Mouse (Mus musculus) ovary, adult 18-20 months (tissue): ENCODE results near the gene Tpm1.

ENCODE experiments used
- DNase-seq: peaks from one replicate; pipeline ENCODE4 v3.0.0; 2022; ENCODE audit warnings: low spot score, mixed read lengths

Gene Tpm1

DNA sequence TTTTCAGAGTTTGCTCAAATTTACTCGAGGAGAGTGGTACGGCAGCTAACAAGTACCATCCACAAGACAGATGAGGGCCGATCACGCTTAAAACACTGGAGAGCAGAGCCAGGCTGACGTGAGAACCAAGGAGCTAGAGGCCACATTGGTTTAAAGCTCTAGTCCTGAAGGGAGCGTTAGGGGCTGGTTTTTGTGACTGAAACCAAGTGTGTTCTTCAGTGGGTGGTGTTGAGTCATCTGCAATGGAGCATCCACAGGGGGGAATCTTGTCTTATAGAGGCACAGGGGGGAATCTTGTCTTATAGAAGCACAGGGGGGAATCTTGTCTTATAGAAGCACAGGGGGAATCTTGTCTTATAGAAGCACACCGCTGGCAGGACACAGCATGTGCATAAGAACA, 22.3 kb downstream of the Tpm1 start:
- DNase-seq, result no peak

DNA sequence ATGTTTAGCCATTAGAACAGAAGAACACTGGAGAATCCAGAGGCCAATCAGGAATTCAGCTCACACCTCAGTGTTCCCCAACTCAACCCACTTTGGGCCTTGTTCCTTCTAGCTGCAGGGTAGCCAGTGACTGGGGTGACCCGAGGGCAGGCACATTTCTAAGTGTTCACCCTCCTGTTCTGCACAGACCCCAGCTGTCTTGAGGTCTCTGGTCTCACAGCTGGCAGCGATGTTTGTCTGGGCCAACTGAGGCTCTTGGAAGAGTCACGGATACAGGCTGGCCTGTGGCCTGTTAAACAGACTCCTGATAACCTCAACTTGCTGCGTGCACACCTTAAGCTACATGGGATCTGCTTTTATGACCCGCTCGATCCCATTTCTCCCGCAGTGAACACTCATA, 23.1 kb downstream of the Tpm1 start:
- no peak for DNase-seq

DNA sequence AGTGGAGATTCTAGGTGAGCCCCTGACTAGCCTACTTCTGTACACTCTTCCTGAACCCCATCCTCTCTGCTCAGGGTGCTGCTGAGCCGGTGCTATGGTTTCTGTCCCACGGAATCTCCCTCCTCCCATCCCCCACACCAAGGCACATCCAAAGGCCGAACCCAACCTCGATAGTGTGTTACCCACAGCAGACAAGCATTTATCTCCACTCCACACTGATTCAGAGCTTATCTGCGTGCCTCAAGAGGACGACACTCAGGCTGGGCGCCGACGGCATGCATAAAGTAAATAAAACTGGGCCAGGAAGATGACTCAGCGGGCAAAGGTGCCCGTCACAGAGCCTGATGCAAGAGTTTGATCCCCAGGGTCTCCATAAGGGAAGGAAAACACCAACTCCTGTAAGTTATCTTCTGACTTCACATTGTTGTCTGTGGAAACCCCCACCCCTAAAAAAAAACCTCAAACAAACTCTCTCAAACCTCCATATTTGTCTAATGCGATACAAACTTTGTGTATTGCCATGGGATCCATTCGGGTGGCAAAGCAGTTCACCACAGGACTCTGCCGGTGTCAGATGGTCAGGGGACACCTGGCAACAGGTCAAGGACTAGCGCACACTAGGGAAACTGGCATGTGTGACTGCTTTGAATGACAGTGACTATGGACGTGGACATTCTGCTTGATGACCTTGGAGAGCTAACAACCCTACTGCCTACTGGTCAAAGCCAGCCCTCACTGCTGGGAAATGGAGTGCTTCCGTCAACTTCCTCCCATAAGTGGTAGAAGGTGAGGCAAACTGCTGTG, 24.1 kb downstream of the Tpm1 start:
- peak; percentile 65 for DNase-seq

GRCm38 (mm10) chr9:67023371-67023770, 25.8 kb downstream of the Tpm1 start:
- no peak for DNase-seq

DNA sequence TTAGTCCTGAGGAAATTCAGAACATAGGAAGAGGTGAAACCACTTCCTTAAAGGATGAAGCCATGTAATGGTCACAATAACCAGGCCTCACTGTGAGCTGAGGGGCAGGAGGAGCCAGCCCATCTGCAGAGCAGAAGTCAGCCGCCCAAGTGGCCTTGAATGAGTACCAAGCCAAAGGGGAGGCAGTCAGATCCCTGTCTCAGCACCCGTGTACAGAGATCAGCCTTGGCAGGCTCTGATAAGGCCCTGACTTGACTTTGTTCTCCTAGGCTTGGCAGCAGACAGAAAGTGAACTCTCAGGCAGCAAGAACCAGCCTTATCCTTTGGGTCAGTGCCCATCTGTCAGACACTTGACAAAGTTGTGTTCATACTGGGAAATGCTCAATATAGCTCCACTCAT, 29.1 kb downstream of the Tpm1 start:
- peak; percentile 89 for DNase-seq

DNA sequence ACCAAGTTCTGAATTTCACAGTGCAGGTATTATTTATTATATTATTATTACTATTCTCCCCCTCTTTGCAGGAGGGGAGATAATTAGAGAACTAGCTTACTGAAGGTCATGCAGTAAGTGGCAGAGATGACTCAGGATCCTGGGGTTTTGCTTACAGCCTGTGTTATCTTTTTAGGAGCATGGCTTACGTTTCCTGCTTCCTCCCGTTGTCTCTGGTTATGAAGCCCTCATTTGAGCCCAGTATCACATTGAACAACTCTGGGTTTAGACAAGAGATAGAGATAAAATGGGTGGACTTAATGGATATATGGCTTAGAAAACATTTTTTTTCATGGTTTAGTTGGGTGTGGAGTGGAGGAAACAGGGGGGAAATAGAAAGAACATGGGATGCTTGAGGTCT, 35.7 kb downstream of the Tpm1 start:
- DNase-seq, result no peak

DNA sequence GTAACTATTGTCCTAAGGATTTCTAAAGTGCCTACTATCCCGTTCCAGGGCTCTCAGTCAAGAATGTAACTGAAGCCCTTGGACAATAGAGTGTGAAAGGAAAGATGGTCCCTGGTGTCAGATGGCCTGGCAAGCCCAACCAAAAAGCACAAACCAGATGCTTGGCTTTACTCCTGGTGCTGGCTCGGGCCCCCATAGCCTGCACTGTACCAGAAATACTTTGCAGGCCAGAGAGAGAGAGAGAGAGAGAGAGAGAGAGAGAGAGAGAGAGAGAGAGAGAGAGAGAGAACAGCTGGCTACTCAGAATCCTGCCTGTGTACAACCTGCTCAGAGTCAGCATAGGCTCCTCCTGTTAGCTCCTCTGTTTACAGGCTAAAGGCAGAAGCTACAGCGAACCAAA, 36.7 kb downstream of the Tpm1 start:
- no peak for DNase-seq

GRCm38 (mm10) chr9:67011483-67011882, 37.7 kb downstream of the Tpm1 start:
- DNase-seq, result no peak

- DNase-seq, result no peak
Observed at GRCm38 (mm10) chr9:67008781-67009180, 40.4 kb downstream of the Tpm1 start.

- DNase-seq, result no peak
Observed at GRCm38 (mm10) chr9:67006376-67006775, 42.8 kb downstream of the Tpm1 start.

- no peak for DNase-seq
Observed at GRCm38 (mm10) chr9:67005161-67005742, 44.0 kb downstream of the Tpm1 start.

DNA sequence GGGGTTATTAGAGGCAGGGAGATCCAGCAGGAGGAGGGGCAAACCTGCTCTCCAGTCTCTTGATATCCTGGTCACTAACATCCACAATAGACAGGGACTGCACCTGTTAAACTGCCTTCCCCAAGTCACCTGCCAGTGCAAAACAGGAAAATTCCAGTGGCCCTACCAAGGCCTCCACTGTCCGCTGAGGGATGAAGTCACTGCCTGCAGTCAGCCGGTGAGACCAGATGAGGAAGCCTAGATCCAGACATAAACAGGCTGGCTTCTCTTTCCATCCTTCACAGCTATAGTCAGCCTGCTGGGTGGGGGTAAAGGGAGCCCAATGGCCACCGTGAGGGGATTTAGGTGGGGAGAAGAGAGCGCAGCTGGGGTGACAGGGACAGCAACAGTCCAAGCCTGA, 45.5 kb downstream of the Tpm1 start:
- no peak for DNase-seq

GRCm38 (mm10) chr9:67003156-67003555, 46.0 kb downstream of the Tpm1 start:
- DNase-seq, result no peak

- no peak for DNase-seq
Observed at GRCm38 (mm10) chr9:67001506-67001905, 47.7 kb downstream of the Tpm1 start.

DNA sequence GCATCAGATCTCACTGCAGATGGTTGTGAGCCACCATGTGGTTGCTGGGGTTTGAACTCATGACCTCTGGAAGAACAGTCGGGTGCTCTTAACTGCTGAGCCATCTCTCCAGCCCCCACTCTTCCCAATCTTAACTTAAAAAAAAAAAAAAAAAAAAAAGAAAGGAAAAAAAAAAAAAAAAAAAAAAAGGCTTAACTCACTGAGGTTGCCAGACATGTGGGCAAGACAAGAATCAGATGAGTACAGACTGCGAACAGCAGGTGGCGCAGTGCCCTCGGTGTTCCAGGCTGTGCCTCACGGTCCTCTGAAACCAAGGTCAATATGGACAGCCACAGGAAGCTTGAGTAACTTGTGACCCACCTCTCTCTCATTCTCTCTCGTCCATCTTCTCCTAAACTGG, 48.2 kb downstream of the Tpm1 start:
- DNase-seq, result peak; percentile 66

GRCm38 (mm10) chr9:66999698-67000097, 49.5 kb downstream of the Tpm1 start:
- DNase-seq, result no peak

DNA sequence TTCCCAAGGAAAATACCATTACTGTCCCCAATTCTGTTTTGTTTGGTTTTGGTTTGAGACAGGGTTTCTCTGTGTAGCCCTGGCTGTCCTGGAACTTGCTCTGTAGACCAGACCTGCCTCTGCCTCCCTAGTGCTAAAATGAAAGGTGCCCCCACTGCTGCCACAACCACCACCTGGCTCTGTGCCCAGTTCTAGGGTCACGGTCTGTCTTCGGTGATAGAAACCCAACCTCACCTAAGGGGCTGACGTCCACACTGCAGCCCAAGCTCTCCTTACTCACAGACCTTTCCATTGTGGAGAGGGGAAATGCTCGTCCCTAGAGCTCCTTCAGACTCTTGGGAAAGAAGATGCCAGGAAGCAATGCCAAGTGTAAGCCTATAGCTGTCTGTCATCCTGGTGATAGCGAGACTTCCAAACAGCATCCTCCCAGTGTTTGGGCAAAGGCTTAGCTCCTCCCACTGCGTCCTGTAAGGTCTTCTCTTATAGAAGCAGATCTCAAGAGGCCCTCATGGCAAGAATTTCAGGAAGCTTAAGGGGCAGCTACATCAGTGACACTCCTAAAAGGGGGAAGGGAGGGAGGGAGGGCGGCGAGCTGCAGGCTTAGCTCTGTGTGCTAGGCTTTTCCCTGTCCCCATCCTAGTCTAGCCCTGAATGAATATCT, 57.3 kb downstream of the Tpm1 start:
- no peak for DNase-seq

DNA sequence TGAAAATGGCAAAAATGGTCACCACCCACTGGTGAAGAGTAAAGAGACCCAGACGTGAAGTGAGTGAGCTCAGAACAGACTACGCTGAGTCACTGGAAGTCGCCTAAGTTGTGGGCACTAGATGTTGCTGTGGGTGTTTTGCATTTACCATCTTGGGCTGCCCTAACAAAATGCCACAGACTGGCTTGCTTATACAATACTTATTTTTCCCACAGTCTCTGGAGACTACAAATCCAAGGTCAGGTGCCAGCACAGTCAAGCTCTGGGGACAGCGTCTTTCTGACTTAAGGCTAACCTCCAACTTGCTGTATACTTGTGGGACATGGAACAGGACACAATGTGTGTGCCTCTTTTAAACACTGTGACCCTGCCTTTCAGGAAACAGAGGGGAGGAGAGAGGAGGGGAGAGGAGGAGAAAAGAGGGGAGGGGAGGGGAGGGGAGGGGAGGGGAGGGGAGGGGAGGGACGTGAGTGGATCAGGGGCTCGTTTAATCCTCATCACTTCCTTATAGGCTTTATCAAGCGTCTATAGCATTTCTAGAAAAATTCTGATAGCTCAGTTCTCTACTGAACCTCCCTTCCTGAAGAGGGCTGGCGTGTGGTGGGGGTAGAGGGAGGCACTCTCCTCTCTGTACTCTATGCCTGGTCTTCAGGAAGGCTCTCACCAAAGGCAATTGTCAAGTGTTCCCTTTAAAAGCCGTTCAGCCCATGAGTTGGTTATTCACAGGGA, 58.0 kb downstream of the Tpm1 start:
- DNase-seq, result no peak

DNA sequence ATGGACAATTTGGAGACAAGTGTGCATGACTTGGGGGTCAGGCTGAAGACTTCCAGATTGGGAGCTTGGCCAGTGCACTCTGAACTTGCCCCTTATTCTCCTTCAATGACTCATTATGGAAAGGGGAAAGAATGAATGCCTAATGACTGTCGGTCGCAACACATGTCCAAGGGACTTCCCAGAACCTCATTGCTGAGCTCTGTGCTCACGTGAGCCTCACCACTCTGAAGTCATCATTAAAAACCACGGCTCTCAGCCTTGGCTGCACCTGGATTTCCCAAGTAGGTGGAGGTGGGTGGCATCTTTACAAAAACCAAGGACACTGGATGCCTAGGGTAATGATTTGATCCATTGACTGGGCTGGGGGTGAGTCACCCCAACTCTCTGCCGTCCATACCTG, 59.2 kb downstream of the Tpm1 start:
- no peak for DNase-seq

- DNase-seq, result no peak
Observed at GRCm38 (mm10) chr9:66989581-66989980, 59.6 kb downstream of the Tpm1 start.

GRCm38 (mm10) chr9:66988888-66989414, 60.3 kb downstream of the Tpm1 start:
- peak; percentile 47 for DNase-seq

DNA sequence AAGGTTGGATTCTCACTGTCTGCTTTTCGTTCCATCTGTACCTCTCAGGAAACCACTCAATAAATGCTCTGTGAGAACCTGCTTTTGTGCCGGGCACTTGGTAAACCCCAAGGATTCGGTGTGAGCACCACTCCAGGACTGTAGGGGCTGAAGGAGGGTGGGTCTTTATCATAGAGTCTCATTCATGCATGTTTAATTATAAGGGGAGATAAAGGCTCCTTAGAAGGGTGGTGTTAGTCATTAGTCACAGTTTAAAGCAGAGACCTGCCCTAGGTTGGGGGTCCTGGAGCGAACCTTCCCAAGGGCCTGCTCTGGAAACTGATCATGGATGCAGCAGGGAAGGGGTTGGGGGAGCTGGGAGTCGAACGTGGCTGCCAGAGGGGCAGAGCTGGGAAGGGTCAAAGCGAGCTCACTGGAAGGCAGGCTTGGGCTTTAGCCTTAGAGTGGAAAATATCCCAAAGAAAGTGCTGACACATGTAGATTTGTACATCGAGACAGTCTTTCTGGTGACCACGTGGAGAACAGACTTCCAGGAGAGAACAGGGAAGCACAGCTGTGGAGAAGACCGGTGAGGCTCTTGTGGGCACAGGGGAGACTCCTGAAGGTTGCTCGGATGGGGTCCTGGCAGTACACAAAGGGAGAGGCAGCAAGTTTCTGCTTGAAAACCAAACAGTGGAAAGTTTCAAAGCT, 60.9 kb downstream of the Tpm1 start:
- no peak for DNase-seq
